Mouse (Mus musculus): ENCODE measurements around the gene Ncoa3.

- TF ChIP-seq POLR2A (IDR thresholded peaks at IDR 0.05; ENCODE audit: insufficient read depth, low read length) (no peak), CTCF (IDR thresholded peaks at IDR 0.05; ENCODE audit: low read depth, low read length) (no peak), EP300 (IDR thresholded peaks at IDR 0.05; ENCODE audit: insufficient read depth, low read depth, low read length) (no peak)
Measured at GRCm38 (mm10) chr2:166051966-166052365, 59.5 kb downstream of the Ncoa3 start.

Data from ES-Bruce4 (cell line).